Mouse (Mus musculus) liver, embryonic 15.5 days (tissue): ENCODE measurements around the gene Cacnb4. TPM values are rescaled to one million over a fixed set of nuclear protein-coding genes. Genes with fewer than 3 reads are reported as not detected.

Experiments
- ATAC-seq: fragments of 200-750 bp; cut with Nextera tagmentation; 2 replicates; pipeline ENCODE4 v1.8.0; 2017; ENCODE audit warnings: moderate number of reproducible peaks, mild to moderate bottlenecking, moderate library complexity; ENCODE audit not compliant: insufficient read depth
- H3K27ac ChIP-seq: fragments of 300-500 bp; sonication (generic); replicated peaks from 2 replicates; pipeline ENCODE4 v1.5.1; 2015; ENCODE audit warnings: mild to moderate bottlenecking, inconsistent platforms
- H3K27me3 ChIP-seq: fragments of 300-500 bp; sonication (generic); 2 replicates; pipeline ENCODE4 v1.6.1; 2015; ENCODE audit warnings: mild to moderate bottlenecking, inconsistent platforms
- H3K36me3 ChIP-seq: fragments of 300-500 bp; sonication (generic); replicated peaks from 2 replicates; pipeline ENCODE4 v1.6.1; 2015; ENCODE audit warnings: moderate library complexity, mild to moderate bottlenecking, inconsistent platforms
- H3K4me1 ChIP-seq: fragments of 300-500 bp; sonication (generic); replicated peaks from 2 replicates; pipeline ENCODE4 v1.6.1; 2015; ENCODE audit warnings: inconsistent platforms
- H3K4me2 ChIP-seq: fragments of 300-500 bp; sonication (generic); 2 replicates; pipeline ENCODE4 v1.6.1; 2015; ENCODE audit warnings: moderate library complexity, mild to moderate bottlenecking, inconsistent platforms
- H3K4me3 ChIP-seq: fragments of 300-500 bp; sonication (generic); replicated peaks from 2 replicates; pipeline ENCODE4 v1.5.1; 2015; ENCODE audit warnings: mild to moderate bottlenecking, inconsistent platforms
- H3K9ac ChIP-seq: fragments of 300-500 bp; sonication (generic); 2 replicates; pipeline ENCODE4 v1.6.1; 2015; ENCODE audit warnings: moderate library complexity, mild to moderate bottlenecking, inconsistent platforms
- H3K9me3 ChIP-seq: fragments of 300-500 bp; sonication (generic); replicated peaks from 2 replicates; pipeline ENCODE4 v1.6.1; 2016; ENCODE audit warnings: inconsistent platforms
- WGBS: fragments of 180-500 bp; shearing (Covaris S2); methylation state at CpG from one replicate; pipeline ENCODE4 v1.1.7; 2015; ENCODE audit warnings: mixed read lengths; ENCODE audit not compliant: insufficient replicate concordance; 5-methylcytosine and 5-hydroxymethylcytosine counted together
- polyA plus RNA-seq: library from polyadenylated mRNA; unstranded; fragments of >200 nt; fragmentation: Nextera tagmentation; extraction: Ambion mirVana; gene quantifications from 2 replicates; pipeline ENCODE4 v1.2.1, GENCODE M21; 2015

Cacnb4 gene
- polyA plus RNA-seq, 1 experiment from 2014 or later: 0.20 TPM

DNA sequence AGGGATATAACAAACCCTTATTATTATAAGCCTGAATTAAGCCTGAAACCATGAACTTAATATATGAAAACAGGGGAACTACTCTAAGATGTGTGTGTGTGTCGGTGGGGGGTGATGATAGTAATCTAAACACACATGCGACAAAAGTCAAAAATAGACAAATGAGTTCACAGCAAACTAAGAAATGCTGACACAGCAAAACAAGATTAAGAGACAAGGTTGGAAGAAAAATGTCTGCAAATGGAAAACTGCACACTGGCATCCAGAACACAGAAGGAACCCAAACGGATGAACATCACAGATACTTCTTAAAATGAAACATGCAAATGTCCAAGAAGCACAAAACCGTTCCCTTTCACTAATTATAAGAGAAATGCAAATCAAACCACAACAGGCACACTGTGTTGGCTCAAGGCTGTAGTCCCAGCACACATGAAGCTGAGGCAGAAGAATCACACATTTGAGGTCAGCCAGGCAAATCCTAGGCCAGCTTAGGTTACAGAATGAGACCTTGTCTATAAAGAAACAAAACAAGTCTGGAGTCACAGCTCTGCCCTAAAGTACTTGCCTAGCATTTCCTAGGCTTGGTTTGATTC lies 236.1 kb downstream of the Cacnb4 start:
- ATAC-seq: no peak
- H3K4me3 ChIP-seq: no peak overlapping the region
- 62% methylated on average over 4 of the region's 4 CpGs for WGBS

DNA sequence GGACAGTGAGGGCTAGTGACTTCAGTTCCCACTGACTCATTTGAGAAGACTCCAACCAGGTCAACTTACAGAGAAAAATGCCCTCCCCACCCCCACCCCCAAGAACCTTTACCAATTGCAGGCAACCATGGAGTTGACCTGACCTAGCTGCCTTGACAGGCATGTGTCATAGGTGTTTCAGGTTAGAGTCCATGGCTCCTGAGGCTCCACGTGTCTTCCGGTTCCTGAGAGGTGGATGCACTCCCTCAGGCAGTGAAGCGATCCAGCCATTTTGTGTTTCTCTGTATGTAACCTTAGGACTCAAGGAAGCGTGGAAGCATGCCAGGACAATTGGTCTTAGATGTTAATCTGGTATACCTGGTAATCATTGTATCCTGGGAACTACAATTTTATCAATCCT lies 238.2 kb downstream of the Cacnb4 start:
- no peaks in the 10 kb centered on the region for H3K9me3 ChIP-seq
- WGBS: 82% methylated on average over 4 of the region's 4 CpGs
- H3K4me2 ChIP-seq: no peak overlapping the region
- H3K27me3 ChIP-seq: no peaks in the 10 kb centered on the region
- no peak overlapping the region for H3K27ac ChIP-seq
- H3K36me3 ChIP-seq: no peaks in the 10 kb centered on the region
- no peak overlapping the region for H3K9ac ChIP-seq
- no peak overlapping the region for H3K4me3 ChIP-seq
- H3K4me1 ChIP-seq: peaks cover 7% of the 10 kb centered on the region
- no peak for ATAC-seq

More for the DNA sequence above, 236.1 kb downstream of the Cacnb4 start:
- Histone ChIP-seq H3K27ac (no peak overlapping the region), H3K36me3 (no peaks in the 10 kb centered on the region), H3K27me3 (no peaks in the 10 kb centered on the region), H3K4me1 (peaks cover 7% of the 10 kb centered on the region), H3K9me3 (no peaks in the 10 kb centered on the region), H3K9ac (no peak overlapping the region), H3K4me2 (no peak overlapping the region)

DNA sequence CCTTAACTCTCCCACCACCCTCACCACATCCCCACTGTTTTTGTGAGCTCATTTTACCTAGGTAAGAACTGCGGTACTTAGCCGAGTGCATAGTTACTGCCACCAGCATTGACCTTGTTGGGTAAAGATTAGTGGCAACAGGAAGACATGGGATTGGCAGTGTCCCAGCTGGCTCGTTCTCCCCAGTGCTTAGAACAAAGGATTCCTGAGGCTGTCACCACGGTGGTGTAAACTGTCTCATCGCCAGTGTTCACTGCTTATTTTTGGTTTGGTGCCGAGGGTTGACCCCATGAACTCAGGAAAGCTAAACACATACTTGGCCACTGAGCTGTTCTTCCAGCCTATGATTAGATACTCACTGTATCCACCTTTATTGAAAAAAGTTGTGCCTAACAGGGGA lies 238.6 kb downstream of the Cacnb4 start:
- Histone ChIP-seq H3K9me3 (no peaks in the 10 kb centered on the region), H3K4me1 (peaks cover 7% of the 10 kb centered on the region), H3K27ac (no peak overlapping the region), H3K27me3 (no peaks in the 10 kb centered on the region), H3K4me2 (no peak overlapping the region), H3K36me3 (no peaks in the 10 kb centered on the region), H3K4me3 (no peak overlapping the region), H3K9ac (no peak overlapping the region)
- no peak for ATAC-seq
- 50% methylated on average over 6 of the region's 6 CpGs for WGBS

DNA sequence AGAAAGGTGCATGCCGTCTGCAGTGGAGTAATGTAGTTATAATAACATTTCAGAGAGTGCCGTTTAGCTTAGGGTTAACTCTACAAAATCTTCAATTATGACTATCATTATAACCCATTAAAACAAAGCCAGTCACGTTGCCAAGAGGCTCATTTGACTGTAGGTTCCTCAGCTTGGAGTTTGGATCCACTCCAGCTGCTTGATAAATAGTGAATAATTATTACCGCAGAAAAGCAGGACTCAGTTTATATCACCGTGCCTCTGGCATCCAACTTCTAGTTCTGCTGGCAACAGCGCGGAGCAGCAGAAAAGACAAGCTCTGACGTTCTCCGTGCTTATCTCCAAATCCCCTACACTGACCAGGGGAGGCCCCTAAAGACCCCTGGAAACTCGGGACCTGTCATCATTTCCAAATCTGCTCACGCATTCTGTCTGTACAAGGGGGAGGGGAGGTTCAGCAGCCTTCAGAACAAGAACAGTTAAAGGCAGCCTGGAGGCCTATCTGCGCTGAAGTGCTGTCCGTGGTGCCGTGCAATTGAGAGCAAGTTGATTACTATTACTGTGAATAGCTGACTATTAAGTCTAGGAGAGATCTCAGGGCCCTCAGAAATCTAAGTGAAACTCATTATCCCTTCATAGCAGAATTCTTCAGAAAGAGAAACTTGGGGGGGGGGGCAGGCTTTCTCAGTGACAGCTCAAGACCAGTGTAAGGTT lies 240.6 kb downstream of the Cacnb4 start:
- Histone ChIP-seq H3K27me3 (no peaks in the 10 kb centered on the region), H3K36me3 (no peaks in the 10 kb centered on the region)
- no peak for ATAC-seq

DNA sequence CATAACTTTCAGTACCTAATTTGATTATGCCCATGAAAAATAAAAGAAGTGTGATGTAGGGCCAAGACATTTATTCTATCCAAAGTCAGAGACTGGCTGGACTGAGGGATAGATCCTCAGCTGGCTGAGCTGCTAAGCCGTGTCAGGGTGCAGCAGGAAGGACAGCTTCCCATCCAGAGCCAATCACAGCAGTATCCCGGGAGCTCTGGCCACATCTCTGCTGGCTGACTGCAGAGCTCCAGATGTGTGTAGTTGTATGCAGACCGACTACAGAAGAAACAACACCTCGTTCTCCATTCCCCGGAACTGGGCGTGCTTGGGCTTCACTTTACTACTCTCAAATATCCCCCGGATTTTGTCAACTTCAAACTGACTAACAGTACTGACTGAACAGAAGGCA lies 243.3 kb downstream of the Cacnb4 start:
- Histone ChIP-seq H3K36me3 (no peaks in the 10 kb centered on the region), H3K9ac (no peak overlapping the region), H3K27ac (no peak overlapping the region), H3K9me3 (no peaks in the 10 kb centered on the region), H3K4me2 (no peak overlapping the region), H3K27me3 (no peaks in the 10 kb centered on the region), H3K4me1 (no peaks in the 10 kb centered on the region), H3K4me3 (no peak overlapping the region)
- WGBS: 67% methylated on average over 7 of the region's 7 CpGs
- ATAC-seq: no peak

More for the DNA sequence above, 240.6 kb downstream of the Cacnb4 start:
- Histone ChIP-seq H3K4me2 (no peak overlapping the region), H3K4me1 (no peaks in the 10 kb centered on the region), H3K27ac (no peak overlapping the region), H3K9ac (no peak overlapping the region), H3K4me3 (no peak overlapping the region), H3K9me3 (no peaks in the 10 kb centered on the region)
- 70% methylated on average over 14 of the region's 14 CpGs for WGBS

DNA sequence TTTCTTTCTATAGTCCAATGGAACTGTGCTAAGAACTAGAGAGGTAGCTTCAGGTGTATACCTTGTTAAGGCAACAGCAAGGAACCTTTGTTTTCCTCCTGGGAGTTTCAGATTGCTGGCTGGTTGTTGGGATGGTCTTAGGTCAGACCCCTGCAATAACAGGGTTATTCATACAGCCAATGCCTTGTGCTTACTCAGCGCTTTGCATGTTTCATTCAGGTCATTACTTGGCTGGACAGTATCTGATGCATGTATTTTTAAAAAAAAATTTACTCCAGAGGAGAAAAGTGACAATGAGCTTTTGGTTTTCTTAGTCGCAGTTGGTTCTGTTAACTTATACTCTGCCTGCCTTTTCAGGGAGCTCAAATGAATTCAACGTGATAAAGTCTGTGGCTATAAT lies 249.2 kb downstream of the Cacnb4 start:
- 80% methylated on average over 3 of the region's 3 CpGs for WGBS
- ATAC-seq: no peak
- H3K36me3 ChIP-seq: no peaks in the 10 kb centered on the region
- H3K4me3 ChIP-seq: no peak overlapping the region
- H3K27ac ChIP-seq: no peak overlapping the region
- no peak overlapping the region for H3K4me2 ChIP-seq
- peaks cover 27% of the 10 kb centered on the region for H3K4me1 ChIP-seq
- H3K9me3 ChIP-seq: no peaks in the 10 kb centered on the region
- no peak overlapping the region for H3K9ac ChIP-seq
- H3K27me3 ChIP-seq: no peaks in the 10 kb centered on the region

DNA sequence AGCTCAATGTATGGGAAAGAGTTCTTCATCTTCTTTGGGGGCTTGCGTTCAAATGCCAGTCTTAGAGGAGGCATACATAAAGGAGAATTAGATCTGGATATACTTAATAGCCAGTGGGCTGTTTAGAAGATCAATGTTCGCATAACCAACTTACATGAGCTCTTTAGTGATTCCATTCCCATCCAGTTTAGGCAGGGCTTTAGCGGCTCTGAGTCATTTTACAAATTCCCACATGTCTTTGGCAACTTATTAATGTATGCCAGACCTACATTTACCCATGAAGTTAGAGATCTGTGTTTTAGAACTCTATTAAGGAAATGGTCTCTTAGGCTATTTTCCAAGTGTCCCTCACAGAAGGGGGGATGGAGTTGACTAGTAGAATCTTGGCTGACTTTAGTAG lies 250.6 kb downstream of the Cacnb4 start:
- ATAC-seq: no peak
- 83% methylated on average over 3 of the region's 3 CpGs for WGBS

DNA sequence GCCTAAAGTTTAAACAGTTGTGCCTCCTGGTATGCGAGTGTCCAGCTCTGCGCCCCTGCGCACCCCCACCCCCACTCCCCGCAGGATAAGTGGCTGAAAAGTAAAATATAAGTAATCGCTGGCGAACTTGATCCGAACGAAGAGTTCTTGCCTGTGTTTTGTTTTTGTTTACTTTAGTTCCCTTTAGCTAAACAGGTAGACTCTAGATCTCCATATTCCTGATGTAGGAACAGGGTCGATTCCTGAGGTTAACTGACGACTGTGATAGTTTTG lies 251.2 kb downstream of the Cacnb4 start:
- H3K4me1 ChIP-seq: peaks cover 46% of the 10 kb centered on the region
- ATAC-seq: no peak
- WGBS: 23% methylated on average over 10 of the region's 10 CpGs

More for the DNA sequence above, 250.6 kb downstream of the Cacnb4 start:
- peak overlapping the region; percentile 89 for H3K4me2 ChIP-seq
- peak overlapping the region; percentile 97 for H3K4me3 ChIP-seq
- H3K4me1 ChIP-seq: peaks cover 40% of the 10 kb centered on the region
- H3K27ac ChIP-seq: no peak overlapping the region
- no peaks in the 10 kb centered on the region for H3K27me3 ChIP-seq
- H3K36me3 ChIP-seq: no peaks in the 10 kb centered on the region
- H3K9ac ChIP-seq: peak overlapping the region; percentile 98; the same call in 1 of the 2 replicates
- H3K9me3 ChIP-seq: no peaks in the 10 kb centered on the region

DNA sequence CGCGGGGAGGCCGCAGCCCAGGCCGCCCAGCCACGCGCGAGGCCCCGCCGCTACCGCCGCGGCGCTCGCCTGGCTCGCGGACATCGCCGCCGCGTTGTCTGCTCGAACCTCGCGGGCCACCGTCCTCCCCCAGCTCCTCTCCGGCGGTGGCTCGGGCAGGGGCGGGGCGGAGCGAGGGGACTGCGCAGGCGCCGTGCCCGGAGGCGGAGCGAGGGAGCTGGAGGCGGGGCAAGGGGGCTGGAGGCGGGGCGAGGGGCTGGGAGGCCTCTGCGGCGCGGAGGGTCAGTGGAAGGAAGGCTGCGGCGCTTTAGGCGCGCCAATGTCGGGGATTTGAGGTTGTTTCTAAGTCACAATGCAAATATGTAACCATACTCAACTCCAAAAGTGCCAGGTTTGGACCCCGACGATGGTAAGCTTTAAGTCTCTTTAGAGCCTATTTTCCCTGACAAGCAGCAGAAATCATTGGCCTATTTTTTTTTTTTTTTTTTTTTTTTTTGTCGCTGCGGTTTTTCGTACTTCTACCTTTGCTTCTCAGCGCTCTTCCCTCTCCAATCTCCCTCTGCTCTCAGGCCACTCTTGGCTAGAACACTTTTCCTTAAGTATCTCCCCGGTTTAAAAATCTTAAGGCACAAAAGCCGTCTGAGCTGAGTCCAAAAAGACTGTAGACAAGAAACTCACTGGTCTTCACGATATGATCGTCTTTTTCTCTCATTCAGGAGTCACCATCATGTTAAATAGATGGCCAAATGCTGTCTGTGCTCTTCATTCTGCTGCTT lies 251.7 kb downstream of the Cacnb4 start, which contains the start of gene Arl5a:
Gene Arl5a, minus strand, starts transcription at position 155 of the 776 bp plus-strand sequence.
- Histone ChIP-seq H3K4me2 (peak within 1 kb of the TSS; percentile 89), H3K27me3 (no peaks in the 10 kb centered on the region), H3K27ac (peak within 1 kb of the TSS; percentile 91), H3K4me1 (peaks cover 51% of the 10 kb centered on the region), H3K9ac (peak within 1 kb of the TSS; percentile 98), H3K9me3 (no peaks in the 10 kb centered on the region), H3K4me3 (peak within 1 kb of the TSS; percentile 97), H3K36me3 (no peaks in the 10 kb centered on the region)
- peak; percentile 93 for ATAC-seq
- 0% methylated on average over 56 of the region's 57 CpGs for WGBS

More for the DNA sequence above, 251.2 kb downstream of the Cacnb4 start:
- no peaks in the 10 kb centered on the region for H3K36me3 ChIP-seq
- H3K27ac ChIP-seq: peak overlapping the region; percentile 64
- H3K9me3 ChIP-seq: no peaks in the 10 kb centered on the region
- peak overlapping the region; percentile 98 for H3K9ac ChIP-seq
- H3K27me3 ChIP-seq: no peaks in the 10 kb centered on the region
- peak overlapping the region; percentile 89 for H3K4me2 ChIP-seq
- H3K4me3 ChIP-seq: peak overlapping the region; percentile 97

DNA sequence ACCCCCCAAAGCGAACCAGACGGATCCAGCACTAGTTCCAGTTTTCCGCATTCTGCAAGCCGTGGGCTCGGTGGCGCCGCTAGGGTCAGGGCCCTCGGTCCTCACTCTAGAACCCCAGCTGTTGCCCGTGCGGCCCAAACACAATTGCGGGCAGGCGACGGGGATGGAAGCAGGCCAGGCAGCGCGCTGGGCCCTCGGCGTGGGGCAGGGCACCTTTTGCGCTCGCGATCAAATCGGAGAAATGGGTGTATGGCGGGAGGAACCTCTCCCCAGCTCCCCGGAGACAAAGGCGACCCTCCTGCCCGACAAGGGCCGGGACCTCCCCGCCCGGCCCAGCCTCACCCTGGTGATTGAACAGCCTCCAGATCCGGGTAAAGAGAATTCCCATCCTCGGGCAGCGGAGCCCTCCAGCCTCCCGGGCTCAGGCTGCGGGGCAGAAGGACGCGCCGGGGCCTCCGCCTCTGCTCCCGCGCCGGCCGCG lies 252.3 kb downstream of the Cacnb4 start:
- Histone ChIP-seq H3K27me3 (no peaks in the 10 kb centered on the region), H3K27ac (peak overlapping the region; percentile 91), H3K4me1 (peaks cover 56% of the 10 kb centered on the region), H3K4me2 (peak overlapping the region; percentile 89), H3K36me3 (no peaks in the 10 kb centered on the region), H3K4me3 (peak overlapping the region; percentile 97), H3K9me3 (no peaks in the 10 kb centered on the region), H3K9ac (peak overlapping the region; percentile 98)
- peak; percentile 62 for ATAC-seq
- WGBS: 0% methylated on average over 42 of the region's 42 CpGs

DNA sequence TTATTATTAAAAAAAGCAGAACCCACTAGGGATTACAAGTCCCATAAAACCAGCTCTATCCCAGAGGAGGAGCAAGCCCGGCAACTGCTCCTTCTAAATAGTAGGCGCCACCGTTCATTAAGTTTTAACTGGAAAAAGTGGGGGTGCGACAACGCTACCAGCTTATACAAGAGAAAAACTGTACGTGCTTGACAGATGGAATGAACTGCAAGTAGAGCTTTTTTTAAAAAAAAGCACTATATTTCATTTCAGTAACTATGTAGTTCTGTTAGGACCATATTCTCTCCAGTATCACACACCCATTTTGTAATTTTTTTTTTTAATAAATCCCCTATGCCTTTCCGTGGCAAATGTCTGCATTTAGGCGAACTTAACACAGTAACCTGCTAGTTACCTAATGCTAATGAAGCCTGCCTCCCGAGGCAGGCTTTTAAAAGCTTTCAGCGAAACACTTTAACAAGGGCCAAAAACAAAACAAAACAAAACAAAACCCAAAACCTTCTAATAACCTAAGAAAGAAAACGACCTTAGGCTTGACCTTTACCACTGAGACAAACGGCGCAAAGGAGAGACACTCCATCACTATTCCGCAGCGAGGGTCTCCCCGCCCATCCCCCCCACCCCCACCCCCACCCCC lies 252.9 kb downstream of the Cacnb4 start:
- H3K9ac ChIP-seq: peak overlapping the region; percentile 98
- no peaks in the 10 kb centered on the region for H3K9me3 ChIP-seq
- no peaks in the 10 kb centered on the region for H3K27me3 ChIP-seq
- peak overlapping the region; percentile 91 for H3K27ac ChIP-seq
- H3K4me1 ChIP-seq: peaks cover 62% of the 10 kb centered on the region
- 2% methylated on average over 16 of the region's 16 CpGs for WGBS
- no peak for ATAC-seq
- H3K36me3 ChIP-seq: no peaks in the 10 kb centered on the region
- peak overlapping the region; percentile 89 for H3K4me2 ChIP-seq
- H3K4me3 ChIP-seq: peak overlapping the region; percentile 97
